Mouse (Mus musculus) bone marrow macrophage, adult 2 months (primary cell): Measurements from ENCODE around the gene Cyp2w1. TPM values are rescaled to one million over a fixed set of nuclear protein-coding genes. Genes with fewer than 3 reads are reported as not detected.

Source experiments
- H3K27ac ChIP-seq: 2 replicates; pipeline ENCODE4 v1.5.1; 2012; ENCODE audit warnings: low read depth, low read length; ENCODE audit not compliant: insufficient read depth
- H3K4me1 ChIP-seq: 2 replicates; pipeline ENCODE4 v1.6.1; 2012; ENCODE audit warnings: low read length; ENCODE audit not compliant: control insufficient read depth, insufficient read depth
- H3K4me3 ChIP-seq: 2 replicates; pipeline ENCODE4 v1.5.1; 2012; ENCODE audit warnings: mild to moderate bottlenecking, low read length, moderate library complexity; ENCODE audit not compliant: insufficient read depth
- CTCF ChIP-seq: IDR thresholded peaks from 2 replicates; pipeline ENCODE4 v1.5.1; 2012; ENCODE audit warnings: low read depth, mild to moderate bottlenecking, low read length, moderate library complexity
- POLR2A ChIP-seq: IDR thresholded peaks from 2 replicates; pipeline ENCODE4 v1.6.1; 2012; ENCODE audit warnings: mild to moderate bottlenecking, low read depth, low read length, borderline replicate concordance
- polyA plus RNA-seq: library from polyadenylated mRNA; stranded (reverse); fragments of >200 nt; gene quantifications from 2 replicates; pipeline ENCODE4 v1.2.4, GENCODE M21; 2012; ENCODE audit not compliant: missing spikeins, insufficient read depth, insufficient read length

Gene Cyp2w1
- polyA plus RNA-seq, 1 experiment = not detected

GRCm38 (mm10) chr5:139391309-139391990 lies 39.0 kb downstream of the Cyp2w1 start:
- Histone ChIP-seq H3K4me1 (peaks cover 26% of the 10 kb centered on the region), H3K4me3 (no peak overlapping the region), H3K27ac (no peak overlapping the region)
- TF ChIP-seq POLR2A (no peak), CTCF (no peak)

GRCm38 (mm10) chr5:139392219-139393196 lies 40.1 kb downstream of the Cyp2w1 start:
- Histone ChIP-seq H3K27ac (no peak overlapping the region), H3K4me1 (peaks cover 28% of the 10 kb centered on the region), H3K4me3 (no peak overlapping the region)
- no peak for TF ChIP-seq CTCF
- TF ChIP-seq POLR2A = no peak

- Histone ChIP-seq H3K4me1 (peaks cover 28% of the 10 kb centered on the region), H3K27ac (no peak overlapping the region), H3K4me3 (no peak overlapping the region)
- TF ChIP-seq CTCF (no peak), POLR2A (no peak)
Measured at GRCm38 (mm10) chr5:139393197-139393588, 40.8 kb downstream of the Cyp2w1 start.

GRCm38 (mm10) chr5:139394399-139394798 lies 42.0 kb downstream of the Cyp2w1 start:
- Histone ChIP-seq H3K27ac (no peak overlapping the region), H3K4me3 (no peak overlapping the region), H3K4me1 (peaks cover 21% of the 10 kb centered on the region)
- TF ChIP-seq CTCF (no peak), POLR2A (no peak)

- Histone ChIP-seq H3K4me3 (no peak overlapping the region), H3K4me1 (peaks cover 16% of the 10 kb centered on the region), H3K27ac (no peak overlapping the region)
- TF ChIP-seq POLR2A (no peak), CTCF (no peak)
Measured at GRCm38 (mm10) chr5:139395528-139395927, 43.1 kb downstream of the Cyp2w1 start.

- Histone ChIP-seq H3K4me1 (peaks cover 19% of the 10 kb centered on the region), H3K27ac (peak overlapping the region; percentile 12; the same call in 1 of the 2 replicates), H3K4me3 (no peak overlapping the region)
- TF ChIP-seq CTCF (no peak), POLR2A (no peak)
Measured at GRCm38 (mm10) chr5:139397359-139397916, 45.0 kb downstream of the Cyp2w1 start.

GRCm38 (mm10) chr5:139397959-139398753 lies 45.7 kb downstream of the Cyp2w1 start:
- peaks cover 26% of the 10 kb centered on the region for H3K4me1 ChIP-seq
- no peak overlapping the region for H3K4me3 ChIP-seq
- TF ChIP-seq POLR2A (no peak), CTCF (peak; percentile 39)
- peak overlapping the region; percentile 12 for H3K27ac ChIP-seq

GRCm38 (mm10) chr5:139398786-139399185 lies 46.4 kb downstream of the Cyp2w1 start:
- Histone ChIP-seq H3K4me1 (peaks cover 31% of the 10 kb centered on the region), H3K27ac (no peak overlapping the region), H3K4me3 (no peak overlapping the region)
- TF ChIP-seq POLR2A (no peak), CTCF (no peak)

- H3K4me1 ChIP-seq = peaks cover 40% of the 10 kb centered on the region
- TF ChIP-seq POLR2A = no peak
- H3K4me3 ChIP-seq = no peak overlapping the region
- no peak overlapping the region for H3K27ac ChIP-seq
Measured at GRCm38 (mm10) chr5:139399991-139400390, 47.6 kb downstream of the Cyp2w1 start.

GRCm38 (mm10) chr5:139402106-139402505 lies 49.7 kb downstream of the Cyp2w1 start:
- TF ChIP-seq POLR2A (no peak), CTCF (no peak)
- peaks cover 42% of the 10 kb centered on the region for H3K4me1 ChIP-seq
- no peak overlapping the region for H3K4me3 ChIP-seq
- H3K27ac ChIP-seq = no peak overlapping the region
